Mouse (Mus musculus) midbrain, embryonic 11.5 days (tissue): Measurements from ENCODE around the gene 3110009E18Rik. TPM values are rescaled to one million over a fixed set of nuclear protein-coding genes. Genes with fewer than 3 reads are reported as not detected.

Experiments used
- ATAC-seq: fragments of 200-750 bp; cut with Nextera tagmentation; 2 replicates; pipeline ENCODE4 v1.8.0; 2017; ENCODE audit warnings: moderate TSS enrichment, moderate library complexity; ENCODE audit not compliant: low FRiP score
- DNase-seq: peaks from one replicate; pipeline ENCODE4 v3.0.0; 2015; ENCODE audit warnings: low spot score; ENCODE audit errors: missing footprints
- H3K27ac ChIP-seq: fragments of 300-500 bp; sonication (generic); 2 replicates; pipeline ENCODE4 v1.5.1; 2014; ENCODE audit warnings: low read depth, low read length
- H3K27me3 ChIP-seq: fragments of 300-500 bp; sonication (generic); 2 replicates; pipeline ENCODE4 v1.6.1; 2014; ENCODE audit warnings: mild to moderate bottlenecking, low read length, moderate library complexity, mixed read lengths; ENCODE audit not compliant: control insufficient read depth, insufficient read depth
- H3K36me3 ChIP-seq: fragments of 300-500 bp; sonication (generic); 2 replicates; pipeline ENCODE4 v1.6.1; 2014; ENCODE audit warnings: mild to moderate bottlenecking, low read length, moderate library complexity, mixed read lengths; ENCODE audit not compliant: control insufficient read depth, insufficient read depth
- H3K4me1 ChIP-seq: fragments of 300-500 bp; sonication (generic); 2 replicates; pipeline ENCODE4 v1.6.1; 2014; ENCODE audit warnings: low read length; ENCODE audit not compliant: control insufficient read depth, insufficient read depth
- H3K4me2 ChIP-seq: fragments of 300-500 bp; sonication (generic); 2 replicates; pipeline ENCODE4 v1.6.1; 2014; ENCODE audit warnings: mild to moderate bottlenecking, moderate library complexity
- H3K4me3 ChIP-seq: fragments of 300-500 bp; sonication (generic); 2 replicates; pipeline ENCODE4 v1.5.1; 2014; ENCODE audit warnings: low read depth, low read length
- H3K9ac ChIP-seq: fragments of 300-500 bp; sonication (generic); 2 replicates; pipeline ENCODE4 v1.6.1; 2014; ENCODE audit warnings: low read length
- H3K9me3 ChIP-seq: fragments of 300-500 bp; sonication (generic); 2 replicates; pipeline ENCODE4 v1.6.1; 2016; ENCODE audit warnings: low read length; ENCODE audit not compliant: control insufficient read depth
- WGBS: fragments of 180-500 bp; shearing (Covaris S2); extraction: QIAGEN DNeasy Blood & Tissue Kit; methylation state at CpG from one replicate; pipeline ENCODE4 v1.1.7; 2014; 5-methylcytosine and 5-hydroxymethylcytosine counted together
- polyA plus RNA-seq: library from polyadenylated mRNA; unstranded; fragments of >200 nt; fragmentation: Nextera tagmentation; extraction: Ambion mirVana; gene quantifications from 2 replicates; pipeline ENCODE4 v1.2.1, GENCODE M21; 2014

Gene 3110009E18Rik
- polyA plus RNA-seq, 1 experiment from 2014 or later: 27.1 TPM

DNA sequence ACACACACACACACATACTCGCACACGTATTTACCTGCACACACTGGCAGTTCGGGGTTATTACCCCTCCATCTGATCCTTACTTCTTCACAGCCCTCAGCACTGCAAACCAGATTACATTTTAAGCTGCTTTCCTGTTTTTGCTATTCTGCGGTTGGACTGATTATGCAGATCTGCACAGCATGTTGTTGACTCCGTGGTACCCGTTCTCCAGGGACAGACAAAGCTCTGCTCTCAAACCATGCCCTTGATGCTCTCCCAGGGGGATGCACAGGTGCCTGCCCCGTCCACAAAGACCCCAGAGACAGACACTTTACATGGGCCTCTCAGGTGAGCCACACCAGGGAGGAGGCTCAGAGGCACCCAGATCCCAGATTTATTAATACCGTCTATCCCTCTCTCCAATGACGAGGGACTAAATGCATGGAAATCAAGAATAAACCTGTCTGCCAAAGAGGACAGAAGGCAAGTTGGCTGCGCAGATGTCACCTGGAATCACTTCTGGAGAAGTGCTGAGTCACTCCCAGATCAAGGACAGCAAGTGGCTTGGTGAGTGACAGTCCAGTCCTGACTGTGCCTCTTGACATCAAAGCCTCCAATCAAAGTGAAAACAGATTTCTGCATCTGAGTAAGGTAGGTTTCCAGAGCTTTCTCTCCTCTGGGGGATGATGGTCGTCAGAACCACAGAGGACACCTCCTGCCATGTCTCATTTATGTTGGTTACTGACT lies 87.7 kb downstream of the 3110009E18Rik start:
- H3K4me3 ChIP-seq: no peak overlapping the region
- H3K9me3 ChIP-seq: no peaks in the 10 kb centered on the region
- H3K27me3 ChIP-seq: no peaks in the 10 kb centered on the region
- H3K4me2 ChIP-seq: no peak overlapping the region
- no peaks in the 10 kb centered on the region for H3K36me3 ChIP-seq
- WGBS: 81% methylated on average over 11 of the region's 11 CpGs
- H3K4me1 ChIP-seq: no peaks in the 10 kb centered on the region
- DNase-seq (no peak), ATAC-seq (no peak)
- H3K9ac ChIP-seq: no peak overlapping the region
- H3K27ac ChIP-seq: no peak overlapping the region

DNA sequence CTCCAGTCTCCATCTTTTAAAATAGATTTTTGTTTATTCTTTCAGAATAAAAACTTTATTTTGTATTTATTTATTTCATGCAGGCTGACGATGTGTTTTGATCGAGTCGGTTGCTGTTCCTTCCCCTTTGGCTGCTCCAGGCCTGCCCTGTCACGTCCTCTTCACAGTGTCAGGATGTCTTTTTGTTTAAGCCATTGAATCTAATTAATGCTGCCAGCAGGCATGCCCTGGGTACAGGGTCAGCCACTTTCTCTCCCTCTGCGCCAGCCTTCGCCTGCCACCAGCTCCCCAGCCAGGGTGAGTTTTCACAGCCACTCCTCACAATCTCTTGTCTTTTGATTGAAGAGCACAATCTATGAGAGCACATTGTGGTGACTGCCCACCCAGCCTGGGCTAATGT lies 99.9 kb downstream of the 3110009E18Rik start:
- WGBS: 69% methylated on average over 6 of the region's 6 CpGs
- ATAC-seq: no peak

DNA sequence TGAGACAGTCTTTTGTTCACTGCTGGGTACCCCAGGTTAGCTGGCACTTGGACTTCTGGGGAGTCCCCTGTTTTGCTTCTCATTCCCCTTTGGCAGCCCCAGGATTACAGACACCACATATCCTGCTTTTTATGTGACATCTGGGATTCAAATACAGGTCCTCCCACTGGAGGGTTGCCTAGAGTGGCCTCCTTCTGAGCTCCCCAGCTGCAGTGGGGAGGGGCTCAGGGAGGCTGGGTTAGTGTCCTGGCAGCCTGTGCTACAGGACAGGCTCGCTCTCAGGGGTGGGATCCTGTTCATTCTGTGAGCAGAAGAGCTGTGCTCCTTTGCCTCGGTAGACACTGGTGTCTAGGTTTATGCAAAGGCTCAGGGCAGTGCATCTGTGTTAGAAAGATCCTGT lies 100.3 kb downstream of the 3110009E18Rik start:
- no peak overlapping the region for H3K4me2 ChIP-seq
- H3K36me3 ChIP-seq: no peaks in the 10 kb centered on the region
- DNase-seq (no peak), ATAC-seq (no peak)
- WGBS: 69% methylated on average over 2 of the region's 2 CpGs
- H3K9me3 ChIP-seq: no peaks in the 10 kb centered on the region
- H3K4me3 ChIP-seq: no peak overlapping the region
- no peak overlapping the region for H3K9ac ChIP-seq
- H3K27ac ChIP-seq: no peak overlapping the region
- no peaks in the 10 kb centered on the region for H3K27me3 ChIP-seq
- no peaks in the 10 kb centered on the region for H3K4me1 ChIP-seq

More for the DNA sequence above, 99.9 kb downstream of the 3110009E18Rik start:
- Histone ChIP-seq H3K4me3 (no peak overlapping the region), H3K27ac (no peak overlapping the region), H3K4me2 (no peak overlapping the region), H3K27me3 (no peaks in the 10 kb centered on the region), H3K4me1 (no peaks in the 10 kb centered on the region), H3K9me3 (no peaks in the 10 kb centered on the region), H3K9ac (no peak overlapping the region), H3K36me3 (no peaks in the 10 kb centered on the region)
- no peak for DNase-seq

DNA sequence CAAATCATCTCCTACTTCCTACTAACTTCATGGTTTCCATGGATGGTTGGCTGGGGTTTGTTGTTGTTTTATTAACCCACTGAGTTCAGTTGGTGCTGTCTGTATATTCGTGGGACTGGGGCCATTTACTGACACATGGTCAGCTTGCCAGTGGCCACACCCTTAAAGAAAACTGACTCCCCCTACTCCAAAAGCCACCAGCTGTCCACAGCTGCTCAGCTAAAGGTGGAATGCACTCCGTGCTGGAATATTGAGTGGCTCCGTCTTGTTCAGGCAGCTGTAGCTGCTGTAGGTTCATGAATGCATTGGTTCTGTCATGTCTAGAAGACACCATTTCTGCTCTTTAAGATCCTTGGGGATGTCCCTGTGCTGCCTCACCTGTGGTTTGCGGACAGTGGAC lies 102.6 kb downstream of the 3110009E18Rik start:
- Histone ChIP-seq H3K27ac (no peak overlapping the region), H3K9me3 (no peaks in the 10 kb centered on the region), H3K4me2 (no peak overlapping the region), H3K27me3 (no peaks in the 10 kb centered on the region), H3K36me3 (no peaks in the 10 kb centered on the region), H3K4me3 (no peak overlapping the region), H3K9ac (no peak overlapping the region), H3K4me1 (no peaks in the 10 kb centered on the region)
- DNase-seq: no peak
- ATAC-seq: no peak
- WGBS: 78% methylated on average over 4 of the region's 4 CpGs

DNA sequence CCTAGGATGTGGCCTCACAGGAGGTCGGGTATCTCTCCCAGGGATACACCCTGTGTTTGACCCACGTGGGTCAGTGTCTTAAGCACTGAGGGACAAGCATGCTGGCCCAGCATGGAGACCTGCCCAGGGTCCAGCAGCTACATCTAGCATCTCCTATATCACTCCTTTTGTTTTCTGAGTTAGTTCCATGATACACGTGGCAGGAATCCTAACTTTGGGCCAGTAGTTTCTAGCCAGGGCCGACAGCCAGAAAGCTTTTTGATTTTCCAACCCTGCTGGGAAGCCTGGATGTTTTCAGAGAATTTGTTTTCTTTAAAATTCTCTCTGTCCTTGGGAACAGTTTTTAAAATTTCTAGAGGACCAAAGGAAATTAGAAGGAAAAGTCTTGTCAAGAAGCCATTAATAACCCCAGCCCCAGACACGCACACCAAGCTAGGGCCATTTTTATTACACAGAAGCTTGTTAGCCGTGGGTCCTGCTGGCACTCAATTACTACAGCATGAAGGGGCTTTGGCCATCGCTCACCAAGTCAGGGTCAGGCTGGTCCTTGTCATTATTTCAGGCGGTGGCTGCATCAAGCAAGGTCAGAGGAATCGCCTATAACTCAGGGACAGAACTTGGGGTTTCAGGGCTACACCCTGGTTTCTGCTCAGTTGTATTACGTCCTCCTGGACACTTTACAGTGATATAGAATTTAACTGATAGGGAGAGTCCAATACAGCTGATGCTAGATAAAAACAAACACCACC lies 108.9 kb downstream of the 3110009E18Rik start:
- ATAC-seq (no peak), DNase-seq (no peak)
- Histone ChIP-seq H3K9ac (no peak overlapping the region), H3K36me3 (no peaks in the 10 kb centered on the region), H3K4me1 (no peaks in the 10 kb centered on the region), H3K9me3 (no peaks in the 10 kb centered on the region), H3K4me3 (no peak overlapping the region), H3K27ac (no peak overlapping the region), H3K27me3 (no peaks in the 10 kb centered on the region), H3K4me2 (no peak overlapping the region)
- WGBS: 85% methylated on average over 10 of the region's 10 CpGs

DNA sequence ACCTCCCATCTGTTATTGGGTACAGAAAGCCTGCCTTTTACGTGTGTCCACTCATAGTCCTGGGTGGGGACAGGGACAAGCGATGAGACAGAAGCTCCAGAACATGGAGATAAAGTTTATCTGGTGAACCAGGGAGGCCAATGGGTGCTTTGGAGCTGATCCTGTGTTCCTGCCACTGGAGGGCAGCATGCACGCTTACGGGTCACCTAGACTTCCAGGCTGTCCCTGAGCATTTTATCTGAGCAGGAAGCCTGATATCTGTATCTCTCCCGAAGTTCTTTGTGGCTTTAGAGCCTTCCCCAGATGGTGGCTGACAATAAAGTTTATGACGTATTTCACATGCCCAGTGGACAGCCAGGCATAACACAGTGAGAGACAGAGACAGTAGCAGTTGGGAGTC lies 110.3 kb downstream of the 3110009E18Rik start:
- Histone ChIP-seq H3K4me3 (no peak overlapping the region), H3K36me3 (no peaks in the 10 kb centered on the region), H3K9ac (no peak overlapping the region), H3K4me1 (no peaks in the 10 kb centered on the region), H3K4me2 (no peak overlapping the region), H3K27ac (no peak overlapping the region), H3K9me3 (no peaks in the 10 kb centered on the region), H3K27me3 (no peaks in the 10 kb centered on the region)
- ATAC-seq (no peak), DNase-seq (peak; percentile 90)
- WGBS: 45% methylated on average over 6 of the region's 6 CpGs

DNA sequence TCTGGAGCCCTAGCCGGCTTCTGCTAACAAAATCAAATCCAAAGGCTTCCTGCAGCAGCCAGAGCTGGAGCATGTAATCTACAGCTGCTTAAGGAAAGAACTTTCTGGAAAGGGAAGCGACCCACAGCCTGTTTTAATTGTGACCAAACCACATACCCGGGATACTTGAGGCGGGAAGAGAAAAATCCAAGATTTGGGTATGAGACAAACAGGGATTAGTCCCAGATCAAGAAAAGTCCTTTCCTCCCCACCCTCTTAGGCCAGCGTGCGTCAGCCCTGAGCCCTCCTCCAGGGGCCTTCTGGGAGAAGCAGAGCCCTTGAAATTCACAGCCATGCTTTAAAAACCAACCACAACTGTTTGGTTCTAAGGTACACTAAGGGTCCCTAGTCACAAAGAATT lies 111.2 kb downstream of the 3110009E18Rik start:
- no peak for ATAC-seq

DNA sequence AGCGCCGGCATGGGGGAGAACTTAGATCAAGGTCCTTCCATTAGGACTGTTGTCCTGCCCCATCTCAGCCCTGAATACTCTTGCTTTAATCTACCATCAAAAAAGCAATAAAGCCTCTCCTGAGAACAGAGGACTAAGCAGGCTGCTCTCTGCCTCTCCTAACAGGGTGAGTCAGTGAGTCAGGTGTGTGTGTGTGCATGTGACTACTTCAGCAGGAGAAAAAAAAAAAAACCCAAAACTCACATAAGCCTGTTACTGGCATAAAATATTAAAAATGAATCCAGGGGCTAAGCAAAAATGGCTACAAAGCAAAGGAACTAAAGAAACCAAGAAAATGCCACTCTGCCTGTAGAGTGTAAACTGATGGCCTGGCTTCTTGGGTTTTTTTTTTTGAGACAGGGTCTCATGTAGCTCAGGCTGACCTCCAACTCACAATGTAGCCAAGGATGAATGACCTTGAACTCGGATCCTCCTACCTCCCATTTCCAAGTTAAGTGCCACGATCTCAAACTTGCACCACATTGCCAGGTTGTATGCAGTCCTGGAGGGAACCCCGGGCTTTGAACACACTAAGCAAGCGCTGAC lies 114.7 kb downstream of the 3110009E18Rik start:
- Histone ChIP-seq H3K27ac (no peak overlapping the region), H3K9me3 (no peaks in the 10 kb centered on the region), H3K9ac (no peak overlapping the region), H3K27me3 (no peaks in the 10 kb centered on the region), H3K4me1 (no peaks in the 10 kb centered on the region), H3K36me3 (no peaks in the 10 kb centered on the region), H3K4me2 (no peak overlapping the region), H3K4me3 (no peak overlapping the region)
- no peak for ATAC-seq
- WGBS: 95% methylated on average over 6 of the region's 6 CpGs
- DNase-seq: no peak

More for the DNA sequence above, 111.2 kb downstream of the 3110009E18Rik start:
- Histone ChIP-seq H3K4me2 (no peak overlapping the region), H3K9ac (no peak overlapping the region), H3K9me3 (no peaks in the 10 kb centered on the region), H3K4me3 (no peak overlapping the region), H3K27ac (no peak overlapping the region), H3K36me3 (no peaks in the 10 kb centered on the region), H3K4me1 (no peaks in the 10 kb centered on the region), H3K27me3 (no peaks in the 10 kb centered on the region)
- WGBS: 70% methylated on average over 6 of the region's 6 CpGs
- no peak for DNase-seq

DNA sequence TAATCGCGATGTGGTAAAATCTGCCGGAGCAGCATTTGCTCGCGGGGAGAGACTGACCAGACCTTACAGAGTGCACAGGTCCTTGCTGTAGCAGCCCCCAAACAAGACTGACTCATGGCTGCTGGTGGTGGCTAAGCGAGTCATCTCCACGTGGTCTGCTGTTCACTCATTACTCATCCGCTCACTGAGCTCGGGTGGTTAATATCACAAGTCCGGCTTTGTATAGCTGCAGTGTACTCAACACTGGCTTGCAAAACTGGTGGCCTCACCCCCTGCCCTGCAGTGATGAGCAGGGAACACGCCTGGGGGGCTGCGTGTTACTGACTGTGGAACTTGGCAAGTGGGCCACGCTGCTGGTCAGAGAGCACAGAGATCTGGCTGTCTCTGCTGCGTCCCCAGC lies 115.4 kb downstream of the 3110009E18Rik start:
- Histone ChIP-seq H3K4me3 (no peak overlapping the region), H3K9me3 (no peaks in the 10 kb centered on the region), H3K4me1 (no peaks in the 10 kb centered on the region), H3K27me3 (no peaks in the 10 kb centered on the region), H3K9ac (no peak overlapping the region), H3K27ac (no peak overlapping the region), H3K36me3 (no peaks in the 10 kb centered on the region), H3K4me2 (no peak overlapping the region)
- ATAC-seq (no peak), DNase-seq (no peak)
- 90% methylated on average over 14 of the region's 14 CpGs for WGBS
